Comparison of ENCODE assay signal across 8 mouse cellular contexts in genomic region chr9:112447515-112447914, GRCm38 (mm10).
DNase-seq lines count a peak whose midpoint lies in the region; ATAC-seq lines count a peak whose summit lies in the region.

No protein-coding gene starts in this region.

- H3K36me3 ChIP-seq in hindbrain, embryonic 12.5 days = no peaks in the 10 kb centered on the region
- H3K36me3 ChIP-seq in midbrain, embryonic 15.5 days (replicated peaks) = no peaks in the 10 kb centered on the region

- intact Hi-C loops in heart, postnatal 36 days (cut with DNase I) = no loop called here

- H3K27me3 ChIP-seq in hindbrain, embryonic 12.5 days = no peaks in the 10 kb centered on the region
- H3K27me3 ChIP-seq in midbrain, embryonic 15.5 days (replicated peaks) = no peaks in the 10 kb centered on the region

- DNase-seq in adrenal gland, postnatal 25 days = peak; percentile 2
- DNase-seq in adrenal gland, adult 18-20 months (ENCODE audit: low spot score in 2 of 2) = no peak
- peak; percentile 87 to 89 for DNase-seq in cerebellum, postnatal 10 days
- DNase-seq in heart, postnatal 36 days = no peak
- no peak for DNase-seq in lung, postnatal 25 days (ENCODE audit: low spot score)
- DNase-seq in urinary bladder, postnatal 25 days (ENCODE audit: low spot score) = no peak

- no peak overlapping the region for H3K27ac ChIP-seq in hindbrain, embryonic 12.5 days
- H3K27ac ChIP-seq in midbrain, embryonic 15.5 days = 0 out of 2 replicates have a peak overlapping the region, but pooled peaks have one; percentile 9

- ATAC-seq in hindbrain, embryonic 12.5 days (ENCODE audit: low FRiP score) = peak; percentile 77
- ATAC-seq in midbrain, embryonic 15.5 days (replicated peaks) = peak; percentile 77

- no peak overlapping the region for H3K9ac ChIP-seq in hindbrain, embryonic 12.5 days
- H3K9ac ChIP-seq in midbrain, embryonic 15.5 days = no peak overlapping the region

- WGBS in hindbrain, embryonic 12.5 days = 19% methylated on average over 2 of the region's 2 CpGs
- WGBS in midbrain, embryonic 15.5 days = 1% methylated on average over 2 of the region's 2 CpGs

- H3K4me3 ChIP-seq in hindbrain, embryonic 12.5 days = no peak overlapping the region
- H3K4me3 ChIP-seq in midbrain, embryonic 15.5 days = no peak overlapping the region

- H3K4me1 ChIP-seq in hindbrain, embryonic 12.5 days = no peaks in the 10 kb centered on the region
- 0 out of 2 replicates have a peak, but pooled peaks cover 2% of the 10 kb centered on the region for H3K4me1 ChIP-seq in midbrain, embryonic 15.5 days

- no peak overlapping the region for H3K4me2 ChIP-seq in hindbrain, embryonic 12.5 days (replicated peaks)
- H3K4me2 ChIP-seq in midbrain, embryonic 15.5 days = no peak overlapping the region

- no peaks in the 10 kb centered on the region for H3K9me3 ChIP-seq in hindbrain, embryonic 12.5 days (replicated peaks)
- no peaks in the 10 kb centered on the region for H3K9me3 ChIP-seq in midbrain, embryonic 15.5 days

Comparison
In these comparisons a context has a peak if more than half of its experiments do, and no peak if none do; other contexts are left out.
1. DNase-seq: peak in adrenal gland, postnatal 25 days (single experiment) and cerebellum, postnatal 10 days (2 of 2); none in adrenal gland, adult 18-20 months (0 of 2), heart, postnatal 36 days (0 of 2), lung, postnatal 25 days (single experiment) and urinary bladder, postnatal 25 days (single experiment).